Mouse (Mus musculus) kidney, adult 2 months (tissue): ENCODE measurements at regions not wholly inside any gene's neighbourhood (a gene's known extent, or its start where the extent isn't known, plus 50 kb on each side); places are given as distances from the start of the nearest gene placed in this dataset.

Source experiments
- DNase-seq: peaks from one replicate; pipeline ENCODE4 v3.0.0; 2021
- H3K27ac ChIP-seq: fragments of 200-500 bp; 2 replicates; pipeline ENCODE4 v1.5.1; 2012; ENCODE audit warnings: low read depth, low read length, control low read depth, inconsistent platforms; ENCODE audit not compliant: insufficient read depth
- H3K27me3 ChIP-seq: fragments of 200-500 bp; replicated peaks from 2 replicates; pipeline ENCODE4 v1.6.1; 2012; ENCODE audit warnings: mild to moderate bottlenecking, moderate library complexity, low read length, inconsistent platforms; ENCODE audit not compliant: control insufficient read depth, insufficient read depth
- H3K36me3 ChIP-seq: fragments of 200-500 bp; 2 replicates; pipeline ENCODE4 v1.6.1; 2012; ENCODE audit warnings: mild to moderate bottlenecking, moderate library complexity, low read length, inconsistent platforms; ENCODE audit not compliant: control insufficient read depth, insufficient read depth
- H3K4me1 ChIP-seq: fragments of 200-500 bp; 2 replicates; pipeline ENCODE4 v1.6.1; 2011; ENCODE audit warnings: low read length; ENCODE audit not compliant: control insufficient read depth, insufficient read depth
- H3K4me3 ChIP-seq: fragments of 200-500 bp; 2 replicates; pipeline ENCODE4 v1.5.1; 2011; ENCODE audit warnings: mild to moderate bottlenecking, low read depth, low read length, control low read depth; ENCODE audit not compliant: insufficient read depth
- CTCF ChIP-seq: fragments of 200-500 bp; conservative IDR thresholded peaks from 2 replicates; pipeline ENCODE4 v1.5.1; 2011; ENCODE audit warnings: low read depth, mild to moderate bottlenecking, control low read depth, low read length, moderate library complexity, mixed read lengths; ENCODE audit not compliant: insufficient read depth, insufficient read length
- POLR2A ChIP-seq: fragments of 200-500 bp; IDR thresholded peaks from one replicate; pipeline ENCODE4 v1.6.1; 2011; ENCODE audit warnings: low read depth, low read length, control low read depth
- WGBS: fragments of 180-500 bp; shearing (Covaris S2); methylation state at CpG from one replicate; pipeline ENCODE4 v1.1.7; 2018; 5-methylcytosine and 5-hydroxymethylcytosine counted together

DNA sequence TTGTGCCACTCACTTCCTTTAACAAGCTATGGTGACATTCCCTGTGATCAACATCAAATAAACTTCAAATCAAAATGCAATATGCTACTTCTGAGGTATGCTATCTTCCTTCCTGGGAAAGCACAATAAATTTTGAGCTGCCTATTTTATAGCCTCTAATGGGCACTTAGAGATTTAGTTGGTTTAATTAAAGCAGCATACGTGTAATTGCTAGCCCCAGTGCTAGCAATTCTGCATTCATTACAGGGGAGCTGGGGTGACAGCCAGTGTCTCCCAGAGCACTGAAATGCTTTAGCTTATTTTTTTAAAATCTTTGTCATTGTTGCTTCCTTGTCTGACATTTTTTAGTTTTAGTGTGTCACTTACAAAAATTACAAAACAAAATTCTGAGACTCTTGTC, 355.8 kb downstream of the Rnd3 start:
- DNase-seq = no peak
- TF ChIP-seq CTCF (no peak), POLR2A (no peak)
- Histone ChIP-seq H3K36me3 (no peaks in the 10 kb centered on the region), H3K4me3 (no peak overlapping the region), H3K4me1 (no peaks in the 10 kb centered on the region), H3K27me3 (no peaks in the 10 kb centered on the region), H3K27ac (no peak overlapping the region)
- 70% methylated on average over 1 of the region's 1 CpGs for WGBS

GRCm38 (mm10) chr2:50789051-50789651, 359.8 kb downstream of the Rnd3 start:
- 61% methylated on average over 4 of the region's 4 CpGs for WGBS
- TF ChIP-seq POLR2A = no peak
- TF ChIP-seq CTCF = no peak
- Histone ChIP-seq H3K4me3 (no peak overlapping the region), H3K36me3 (no peaks in the 10 kb centered on the region), H3K4me1 (no peaks in the 10 kb centered on the region), H3K27me3 (no peaks in the 10 kb centered on the region), H3K27ac (peak overlapping the region; percentile 22; the same call in 1 of the 2 replicates)
- peak; percentile 7 for DNase-seq

DNA sequence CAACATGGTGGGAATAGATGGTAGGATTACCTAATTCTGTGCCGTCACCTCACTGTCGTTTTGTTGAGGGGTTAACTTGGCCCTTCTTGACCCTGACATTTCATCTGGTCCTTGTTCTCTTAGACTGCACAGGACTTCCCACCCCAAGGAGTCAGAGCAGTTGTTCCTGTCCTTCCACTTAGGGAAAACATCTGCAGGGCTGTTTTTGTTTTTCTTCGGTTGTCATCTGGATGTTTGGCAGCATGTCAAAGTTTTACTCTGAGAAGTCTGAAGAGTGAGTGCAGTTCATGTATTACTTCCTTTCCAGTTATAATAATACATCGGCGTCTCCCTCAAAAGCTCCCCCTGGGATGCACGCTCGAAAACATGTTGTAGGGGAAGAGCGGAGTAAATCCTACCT, 376.8 kb downstream of the Rnd3 start:
- TF ChIP-seq CTCF (no peak), POLR2A (no peak)
- Histone ChIP-seq H3K4me3 (no peak overlapping the region), H3K4me1 (no peaks in the 10 kb centered on the region), H3K27ac (no peak overlapping the region), H3K27me3 (no peaks in the 10 kb centered on the region), H3K36me3 (no peaks in the 10 kb centered on the region)
- WGBS = 62% methylated on average over 8 of the region's 8 CpGs
- peak; percentile 40 for DNase-seq

DNA sequence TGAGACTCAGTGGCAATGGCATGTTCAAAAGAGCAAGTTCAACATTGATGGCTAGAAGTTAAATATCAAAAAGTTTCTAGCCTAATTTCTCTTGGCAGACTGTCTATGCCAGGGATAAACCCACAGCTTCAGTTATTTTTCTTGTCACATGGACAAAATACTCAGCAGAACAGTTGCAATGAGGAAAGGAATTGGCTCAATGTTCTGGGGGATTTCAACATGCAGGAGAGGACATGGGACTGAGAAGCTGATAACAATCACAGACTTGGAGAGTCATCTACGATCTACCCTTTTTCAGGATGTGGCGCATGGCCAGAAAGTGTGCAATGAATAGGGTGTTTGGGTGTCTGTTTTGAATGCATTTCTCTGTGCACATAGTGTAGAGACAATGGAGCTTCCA, 389.9 kb downstream of the Rnd3 start:
- Histone ChIP-seq H3K27me3 (no peaks in the 10 kb centered on the region), H3K4me1 (no peaks in the 10 kb centered on the region), H3K4me3 (no peak overlapping the region), H3K36me3 (no peaks in the 10 kb centered on the region), H3K27ac (no peak overlapping the region)
- WGBS = 85% methylated on average over 2 of the region's 2 CpGs
- DNase-seq = no peak
- no peak for TF ChIP-seq POLR2A
- no peak for TF ChIP-seq CTCF

DNA sequence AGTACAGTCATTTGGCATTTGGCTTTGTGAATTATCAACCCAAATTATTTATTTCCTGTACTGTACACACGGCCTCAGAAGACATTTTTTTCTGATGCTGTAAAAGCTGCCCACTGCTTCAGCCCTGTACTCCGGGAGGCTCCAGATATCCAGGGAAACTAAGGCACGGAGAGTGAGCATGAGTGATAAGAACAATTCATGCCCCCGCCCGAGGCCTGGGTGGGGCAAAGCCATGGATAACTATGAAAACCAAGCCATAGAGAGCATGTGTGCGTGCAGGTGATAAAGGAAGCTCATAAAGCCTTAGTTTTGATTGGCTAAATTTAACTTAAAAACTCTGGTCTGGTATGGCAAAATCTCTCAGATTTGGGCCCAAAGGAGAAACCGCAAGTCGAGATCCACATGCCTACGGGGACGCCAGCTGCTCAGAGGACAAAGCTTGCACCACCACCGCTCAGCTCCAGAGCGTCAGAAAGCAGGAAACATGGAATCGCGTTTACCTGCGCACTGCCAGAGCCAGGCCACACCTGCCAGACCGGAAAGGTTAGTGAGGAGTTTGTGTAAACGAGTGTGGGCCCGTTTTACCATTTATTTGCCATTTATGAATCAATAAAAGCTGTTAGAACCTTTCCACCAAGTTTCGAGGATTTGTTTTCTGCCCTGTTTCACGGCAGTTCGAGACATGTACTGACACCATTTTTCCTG, 390.9 kb downstream of the Rnd3 start:
- DNase-seq = no peak
- Histone ChIP-seq H3K27me3 (no peaks in the 10 kb centered on the region), H3K4me1 (no peaks in the 10 kb centered on the region), H3K36me3 (no peaks in the 10 kb centered on the region), H3K4me3 (no peak overlapping the region), H3K27ac (no peak overlapping the region)
- WGBS = 84% methylated on average over 21 of the region's 21 CpGs
- TF ChIP-seq CTCF (no peak), POLR2A (no peak)

- Histone ChIP-seq H3K36me3 (no peaks in the 10 kb centered on the region), H3K27me3 (no peaks in the 10 kb centered on the region), H3K4me3 (no peak overlapping the region), H3K27ac (no peak overlapping the region), H3K4me1 (no peaks in the 10 kb centered on the region)
- DNase-seq = no peak
- TF ChIP-seq CTCF (no peak), POLR2A (no peak)
- 80% methylated on average over 9 of the region's 9 CpGs for WGBS
Observed at GRCm38 (mm10) chr2:50755616-50756450, 393.1 kb downstream of the Rnd3 start.

DNA sequence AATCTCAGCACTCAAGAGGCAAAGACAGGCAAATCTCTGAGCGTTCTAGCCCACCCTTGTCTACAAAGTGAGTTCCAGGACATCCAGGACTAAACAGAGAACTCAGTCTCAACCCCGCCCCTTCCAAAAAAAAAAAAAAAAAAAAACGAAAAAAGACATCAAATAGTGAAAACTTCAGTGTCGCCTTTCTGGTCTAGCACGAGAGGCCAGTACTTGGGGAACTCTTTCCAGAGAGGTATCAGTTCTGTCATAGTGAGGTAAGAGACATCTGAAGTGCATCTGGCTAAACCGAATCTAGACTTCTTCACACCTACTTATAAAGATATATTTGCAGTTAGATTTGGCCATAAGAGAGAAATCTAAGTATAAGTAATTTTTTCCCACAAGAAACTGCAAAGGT, 393.8 kb downstream of the Rnd3 start:
- no peak overlapping the region for H3K27ac ChIP-seq
- H3K4me3 ChIP-seq = no peak overlapping the region
- no peaks in the 10 kb centered on the region for H3K27me3 ChIP-seq
- no peak for DNase-seq
- no peaks in the 10 kb centered on the region for H3K4me1 ChIP-seq
- 82% methylated on average over 6 of the region's 6 CpGs for WGBS
- TF ChIP-seq CTCF (no peak), POLR2A (no peak)
- no peaks in the 10 kb centered on the region for H3K36me3 ChIP-seq
